Comparison of ENCODE assay signal across 9 mouse cellular contexts in genomic region chr7:3390413-3391080, GRCm38 (mm10). TPM values are rescaled to one million over a fixed set of nuclear protein-coding genes. Genes with fewer than 3 reads are reported as not detected.
DNase-seq lines count a peak whose midpoint lies in the region; ATAC-seq lines count a peak whose summit lies in the region.
"Had no signal": no experiment of that assay in that cellular context is flagged by ENCODE, and none has a peak within 500 bp of the region (broad histone marks: within the 10 kb centered on the region; RNA-seq: fewer than 3 reads in every experiment).

TSS of gene Cacng8 (plus strand) at chr7:3390683.

- intact Hi-C loops in left cerebral cortex, postnatal 25 days (cut with DNase I) = loop anchor here (2.0 kb wide), 1 partner anchor 58 kb away; the partner anchor contains the start of gene Cacng7

- WGBS in lung, embryonic 16.5 days = 0% methylated on average over 7 of the region's 7 CpGs
- 0% methylated on average over 7 of the region's 7 CpGs for WGBS in stomach, embryonic 15.5 days

- no peaks in the 10 kb centered on the region; the same call in 1 of the 2 replicates for H3K27me3 ChIP-seq in lung, embryonic 16.5 days (ENCODE audit: control insufficient read depth, insufficient read depth, low read depth, low read length)
- no peaks in the 10 kb centered on the region for H3K27me3 ChIP-seq in stomach, embryonic 15.5 days (replicated peaks)

- ATAC-seq in cerebellum, adult (ENCODE audit: insufficient number of reproducible peaks, low FRiP score, low TSS enrichment) = no peak
- ATAC-seq in lung, embryonic 16.5 days (ENCODE audit: low read depth) = 0 out of 2 replicates have a peak, but pooled peaks have one; percentile 14
- no peak; the same call in 1 of the 2 replicates for ATAC-seq in stomach, embryonic 15.5 days (ENCODE audit: insufficient read depth, low FRiP score, low read depth)

- H3K36me3 ChIP-seq in lung, embryonic 16.5 days (ENCODE audit: control insufficient read depth, insufficient read depth, low read length) = no peaks in the 10 kb centered on the region
- H3K36me3 ChIP-seq in stomach, embryonic 15.5 days = no peaks in the 10 kb centered on the region

- H3K9me3 ChIP-seq in lung, embryonic 16.5 days (ENCODE audit: control insufficient read depth, low read length) = no peaks in the 10 kb centered on the region
- H3K9me3 ChIP-seq in stomach, embryonic 15.5 days = no peaks in the 10 kb centered on the region

- peak within 1 kb of the TSS; percentile 43; the same call in 1 of the 2 replicates for H3K9ac ChIP-seq in lung, embryonic 16.5 days (ENCODE audit: low read length)
- H3K9ac ChIP-seq in stomach, embryonic 15.5 days = no peak within 1 kb of the TSS

- no peak within 1 kb of the TSS for H3K27ac ChIP-seq in lung, embryonic 16.5 days (ENCODE audit: low read length)
- H3K27ac ChIP-seq in stomach, embryonic 15.5 days = no peak within 1 kb of the TSS

- DNase-seq in cerebellum, postnatal 25 days = peak; percentile 27 to 29
- no peak for DNase-seq in lung, postnatal 10 days
- peak in 1 of 2 experiments; percentile 51 for DNase-seq in left cerebral cortex, postnatal 25 days (ENCODE audit: low spot score in 2 of 2)
- no peak for DNase-seq in urinary bladder, postnatal 4 days (ENCODE audit: low spot score in 2 of 2)
- no peak for DNase-seq in urinary bladder, postnatal 36 days (ENCODE audit: low spot score in 2 of 2)

- peak within 1 kb of the TSS; percentile 34 for H3K4me3 ChIP-seq in lung, embryonic 16.5 days (ENCODE audit: low read length)
- peak within 1 kb of the TSS; percentile 22 for H3K4me3 ChIP-seq in stomach, embryonic 15.5 days (replicated peaks)
- H3K4me3 ChIP-seq: myocyte had no signal

- peak within 1 kb of the TSS; percentile 57 for H3K4me2 ChIP-seq in lung, embryonic 16.5 days (ENCODE audit: low read depth, low read length)
- peak within 1 kb of the TSS; percentile 52 for H3K4me2 ChIP-seq in stomach, embryonic 15.5 days

- H3K4me1 ChIP-seq in lung, embryonic 16.5 days (replicated peaks; ENCODE audit: control insufficient read depth, insufficient read depth, low read length) = peaks cover 5% of the 10 kb centered on the region; the same call in 1 of the 2 replicates
- 0 out of 2 replicates have a peak, but pooled peaks cover 2% of the 10 kb centered on the region for H3K4me1 ChIP-seq in stomach, embryonic 15.5 days

RNA-seq across cellular contexts. Expression of gene Cacng8, which starts in this region (rescaled TPM):
- polyA plus RNA-seq in lung, embryonic 16.5 days (2015; fragmentation: Nextera tagmentation; extraction: Ambion mirVana) = 0.73 and 0.79 TPM in 2 replicates
- 100 to 1,000 TPM; 172 to 174 TPM for total RNA-seq in left cerebral cortex, postnatal 25 days (2021)
- polyA plus RNA-seq in stomach, embryonic 15.5 days (2015; fragmentation: Nextera tagmentation; extraction: Ambion mirVana) = 1.5 and 1.9 TPM in 2 replicates

Comparison
In these comparisons a context has a peak if more than half of its experiments do, and no peak if none do; other contexts are left out.
1. Peak in ATAC-seq, H3K4me3 ChIP-seq, H3K9ac ChIP-seq and H3K4me2 ChIP-seq in lung, embryonic 16.5 days; RNA of the gene not detected or under 1 TPM.
2. DNase-seq: peak in cerebellum, postnatal 25 days (2 of 2); none in lung, postnatal 10 days (single experiment), urinary bladder, postnatal 4 days (0 of 2) and urinary bladder, postnatal 36 days (0 of 2).